Mouse (Mus musculus) gastrocnemius, adult 18-20 months (tissue): ENCODE results near the gene Dguok. TPM values are rescaled to one million over a fixed set of nuclear protein-coding genes. Genes with fewer than 3 reads are reported as not detected.
A peak's percentile ranks its signal among the peaks of the same experiment; 100 is the strongest.

ENCODE experiments used
- DNase-seq: peaks from one replicate; pipeline ENCODE4 v3.0.0; 2021; ENCODE audit warnings: low spot score
- long read RNA-seq, 2 experiments: library from polyadenylated mRNA; stranded (forward); transcript quantifications; one replicate each; pipeline ENCODE4 v2.0.0; 2021
- total RNA-seq, 2 experiments: library from RNA; stranded (reverse); gene quantifications; 2 replicates each; pipeline ENCODE4 v1.2.3; 2021

The Dguok gene
- total RNA-seq, result 10 to 100 TPM; 17.4 to 20.6 TPM
- long read RNA-seq, experiment 1, transcript Dguok-201 (7 exons, 1,107 nt), result major isoform, 21 of 36 reads
- long read RNA-seq, experiment 1, partial matches to known transcripts, result 8 of 36 reads
- long read RNA-seq, experiment 1, other reads (novel, unspliced or antisense), result 5 of 36 reads
- long read RNA-seq, experiment 2, transcript Dguok-201 (7 exons, 1,107 nt), result major isoform, 17 of 26 reads
- long read RNA-seq, experiment 2, partial matches to known transcripts, result 8 of 26 reads
- long read RNA-seq, experiment 2, other reads (novel, unspliced or antisense), result 1 of 26 reads

DNA sequence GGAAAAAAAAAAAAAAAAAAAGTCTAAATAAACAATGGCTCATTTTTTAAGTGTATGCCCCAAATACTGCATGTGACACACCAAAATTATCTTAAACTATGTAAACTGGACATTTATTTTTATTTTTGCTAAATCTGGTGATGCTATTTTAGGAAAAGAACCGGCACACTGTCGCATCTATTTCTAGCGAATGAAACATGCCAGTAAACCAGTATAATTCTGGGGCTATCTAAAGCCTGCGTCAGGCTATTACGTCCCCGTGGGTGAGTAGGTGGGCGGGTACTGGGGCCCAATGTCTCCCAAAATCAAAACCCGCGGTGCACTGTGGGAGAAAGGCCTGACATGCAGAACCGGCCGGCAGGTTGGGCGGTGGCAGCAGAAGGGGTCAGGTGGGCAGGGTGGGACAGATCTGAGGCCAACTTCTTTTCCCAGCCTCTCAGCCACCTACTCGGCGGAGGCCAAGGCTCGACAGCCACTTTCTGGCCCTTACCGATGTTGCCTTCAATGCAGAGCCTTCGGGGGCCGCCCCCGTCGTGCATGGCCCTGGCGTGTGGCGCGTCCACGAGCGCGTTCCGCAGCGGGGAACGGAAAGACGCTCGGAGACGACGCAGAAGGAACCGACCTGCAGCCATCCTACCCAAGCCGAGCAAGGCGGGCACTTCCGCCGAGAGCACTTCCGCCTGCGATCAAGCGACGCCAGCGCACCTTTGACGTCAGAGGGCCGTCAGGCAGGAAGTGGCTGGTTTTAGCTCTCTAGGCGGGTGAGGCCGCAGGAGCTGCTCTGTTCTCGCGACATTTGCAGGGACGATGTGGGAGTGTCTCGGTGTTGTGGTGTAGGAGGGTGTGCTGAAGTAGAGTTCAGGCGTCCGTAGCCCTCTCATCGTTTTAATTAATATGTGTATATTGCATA lies at the start of gene Dguok:
Gene Dguok, minus strand, starts transcription at position 712 of the 910 bp plus-strand sequence.
- DNase-seq, result peak; percentile 98

DNA sequence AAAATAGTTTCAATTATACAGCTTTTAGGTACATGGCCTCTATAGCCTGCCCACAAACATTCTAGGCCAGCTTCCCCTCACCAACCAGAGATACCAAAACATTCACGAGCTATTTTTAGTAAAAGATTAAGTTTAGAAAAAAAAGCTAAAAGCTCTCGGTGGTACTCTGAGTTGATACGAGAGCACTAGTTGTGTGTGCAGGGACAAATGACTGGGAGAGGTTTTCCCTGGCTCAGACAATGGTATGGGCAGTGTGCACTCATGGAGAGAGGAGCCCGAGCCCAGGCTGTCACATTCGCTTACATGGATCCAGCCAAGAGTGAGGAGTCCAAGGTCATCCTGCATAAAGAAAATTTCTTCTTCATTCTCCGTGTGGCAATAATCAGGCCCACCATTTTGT lies 49.2 kb upstream of the Dguok start:
- DNase-seq, result no peak

DNA sequence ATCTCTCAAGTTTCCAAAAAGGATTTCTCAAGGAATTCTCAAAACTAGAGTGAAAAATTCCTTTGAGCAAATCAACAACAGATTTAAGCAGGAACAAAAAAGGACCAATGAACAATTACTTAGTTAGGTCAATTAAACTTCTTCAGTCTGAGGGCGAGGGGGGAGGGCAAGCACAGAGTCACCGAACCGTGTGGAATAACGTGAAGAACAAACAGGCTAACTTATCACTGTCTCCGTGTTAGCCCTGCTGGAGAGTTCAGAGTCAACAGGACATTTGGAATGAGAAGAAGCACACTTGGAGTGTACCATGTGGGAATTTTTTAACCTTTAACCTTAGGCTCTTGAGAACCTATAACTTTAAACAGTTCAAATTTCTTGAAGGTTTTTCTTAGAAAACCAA lies 41.6 kb upstream of the Dguok start:
- DNase-seq, result no peak

DNA sequence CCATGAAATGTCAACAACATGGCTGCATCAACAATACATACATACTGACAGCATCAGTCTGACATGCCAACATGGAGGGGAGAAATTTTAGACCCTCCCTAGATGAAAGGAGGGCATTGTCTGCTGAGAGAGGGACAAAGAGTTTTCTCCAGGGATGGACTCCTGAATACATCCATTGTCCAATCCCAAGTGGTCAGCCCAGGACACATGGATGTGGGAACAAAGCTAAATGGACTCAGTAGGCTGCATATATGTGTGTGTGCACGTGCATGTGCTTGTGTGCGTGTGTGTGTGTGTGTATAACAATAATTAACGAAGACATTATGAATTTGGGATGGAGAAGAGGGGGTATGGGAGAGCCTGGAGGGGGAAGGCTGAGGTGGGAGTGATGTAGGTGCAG lies 39.0 kb upstream of the Dguok start:
- no peak for DNase-seq

DNA sequence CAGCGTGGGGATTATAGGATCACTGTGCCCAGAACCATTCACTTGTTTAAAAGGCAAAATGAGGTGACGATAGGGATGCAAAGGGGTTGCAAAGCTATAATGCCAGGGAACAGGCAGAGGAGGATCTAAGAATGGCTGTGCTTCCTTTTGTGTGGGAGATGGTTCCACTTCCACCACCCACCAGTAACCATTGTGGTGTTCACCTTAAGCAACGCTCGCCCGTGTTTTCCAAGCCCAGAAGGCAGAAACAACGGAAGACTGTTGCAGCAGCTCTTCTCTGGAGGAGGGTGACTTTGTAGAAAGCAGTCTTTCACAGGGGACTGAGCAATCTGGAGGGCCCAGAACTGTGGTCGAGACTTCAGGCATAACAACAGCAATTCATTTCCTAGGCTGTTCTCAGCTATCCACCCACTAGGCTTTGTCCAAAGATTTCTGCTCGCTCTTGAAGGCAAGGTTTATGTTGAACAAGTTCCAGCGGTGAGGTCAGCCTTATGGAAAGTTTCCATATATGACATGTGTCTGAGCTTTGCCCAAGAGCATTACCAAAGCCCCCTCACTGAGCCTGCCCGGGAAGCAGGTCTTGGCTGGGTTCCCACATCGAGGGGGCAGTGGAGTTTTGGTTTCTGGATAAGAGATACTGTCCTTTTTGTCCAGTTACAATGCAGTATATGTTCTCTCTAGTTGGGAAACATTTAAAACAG lies 35.1 kb upstream of the Dguok start:
- DNase-seq, result peak; percentile 11

DNA sequence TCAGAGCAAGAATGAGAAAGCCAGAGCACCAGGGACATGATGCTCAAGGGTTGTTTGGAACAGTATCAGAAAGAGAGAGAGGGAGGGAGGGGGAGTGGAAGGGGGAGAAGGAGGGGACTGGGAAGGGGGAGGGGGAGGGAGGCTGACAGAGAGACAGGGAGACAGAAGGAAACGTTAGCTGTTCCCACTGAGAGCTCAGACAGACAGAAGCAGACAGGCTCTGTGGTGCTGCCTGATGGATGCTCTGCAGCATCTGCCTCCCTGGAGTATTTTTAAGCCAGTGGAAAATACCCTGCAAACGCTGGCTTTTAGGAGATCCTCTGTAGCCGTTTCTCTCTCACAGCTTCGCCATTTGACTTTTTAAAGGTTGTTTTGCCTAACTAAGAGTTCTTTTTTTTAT lies 33.2 kb upstream of the Dguok start:
- DNase-seq, result no peak

DNA sequence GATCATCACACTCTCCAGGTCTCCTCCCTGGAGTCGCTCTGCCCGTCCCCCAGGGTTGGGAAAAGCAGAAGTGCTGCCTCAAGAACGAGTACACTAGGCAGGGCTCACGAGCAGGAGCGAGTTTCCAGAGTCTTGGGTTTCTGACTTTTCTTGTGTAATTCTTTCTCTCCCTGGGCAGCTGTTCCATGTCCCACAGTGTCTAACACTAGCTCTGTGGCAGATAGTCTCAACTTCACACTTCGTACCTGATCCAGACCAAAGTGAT lies 30.0 kb upstream of the Dguok start:
- DNase-seq, result no peak

DNA sequence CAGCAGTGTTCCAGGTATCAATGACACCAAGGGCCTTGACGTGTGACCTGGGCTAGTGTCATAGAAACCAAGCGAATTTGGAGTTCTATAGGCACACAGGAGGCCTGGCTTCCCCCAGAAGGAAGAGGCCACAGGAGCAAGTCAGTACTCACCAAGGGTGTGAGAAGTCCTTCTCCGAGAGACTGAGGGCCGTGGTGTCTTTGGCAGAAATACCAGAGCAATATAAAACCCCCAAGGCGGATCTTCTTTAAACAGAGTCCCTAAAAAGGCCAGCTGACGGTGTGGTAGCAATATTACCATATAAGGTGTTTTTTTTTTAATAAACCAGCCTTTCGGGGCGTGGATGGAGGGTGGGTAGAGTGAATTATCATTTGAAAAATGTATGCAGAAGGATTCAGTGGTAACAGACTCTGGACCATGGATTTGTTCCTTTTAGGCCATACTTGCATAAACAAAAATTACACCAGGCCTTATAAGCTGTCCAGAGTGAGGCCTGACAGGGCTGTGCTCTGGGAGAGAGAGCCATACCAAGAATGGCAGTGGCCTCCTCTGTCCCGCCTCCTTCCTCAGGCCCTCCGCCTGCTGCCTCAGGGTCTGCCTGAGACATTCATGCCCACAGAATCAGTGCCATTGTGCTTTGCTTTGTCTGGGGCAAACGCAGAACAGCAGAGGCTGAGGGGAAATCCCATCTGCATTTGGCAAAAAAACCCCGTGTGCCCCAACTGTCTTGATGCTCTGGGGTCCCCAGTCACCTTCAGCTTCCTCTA lies 29.4 kb upstream of the Dguok start, which contains the start of gene Actg2:
Gene Actg2, minus strand, starts transcription at position 238 of the 767 bp plus-strand sequence.
- no peak for DNase-seq

DNA sequence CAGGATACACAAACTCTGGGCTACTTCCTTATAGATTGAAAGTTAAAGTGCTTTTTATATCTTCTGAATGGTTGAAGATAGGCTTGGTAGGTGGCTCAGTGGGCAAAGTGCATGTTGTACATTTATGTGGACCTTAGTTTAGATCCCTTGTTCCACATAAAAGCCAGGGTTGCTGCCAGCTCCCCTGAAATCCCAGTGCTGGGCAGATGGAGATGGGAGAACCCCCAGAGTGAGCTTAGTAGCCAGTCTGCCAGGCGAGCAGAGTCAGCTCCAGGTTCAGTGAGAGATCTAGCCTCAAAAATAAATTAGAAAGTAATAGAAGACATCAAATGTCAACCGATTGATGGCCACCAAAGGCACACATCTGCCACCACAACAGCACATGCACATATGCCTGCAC lies 25.8 kb upstream of the Dguok start:
- no peak for DNase-seq

DNA sequence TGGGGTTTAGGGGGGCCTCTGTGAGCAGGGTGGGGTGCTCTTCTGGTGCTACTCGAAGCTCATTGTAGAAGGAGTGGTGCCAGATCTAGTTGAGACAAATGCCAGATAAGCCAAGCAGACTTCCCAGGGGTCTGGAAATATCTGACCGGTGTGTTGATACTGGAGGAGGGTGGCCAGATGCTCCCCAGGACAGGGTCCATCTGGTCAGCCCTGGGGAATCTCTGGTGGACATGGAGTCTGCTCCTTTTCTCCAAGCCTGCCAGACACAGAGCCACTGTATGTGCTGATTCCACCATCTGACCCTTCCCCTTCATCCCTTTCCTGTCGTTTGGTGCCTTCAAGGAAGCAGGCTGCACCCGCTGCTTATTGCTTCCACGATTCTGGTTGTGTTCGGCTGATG lies 16.4 kb upstream of the Dguok start:
- no peak for DNase-seq

DNA sequence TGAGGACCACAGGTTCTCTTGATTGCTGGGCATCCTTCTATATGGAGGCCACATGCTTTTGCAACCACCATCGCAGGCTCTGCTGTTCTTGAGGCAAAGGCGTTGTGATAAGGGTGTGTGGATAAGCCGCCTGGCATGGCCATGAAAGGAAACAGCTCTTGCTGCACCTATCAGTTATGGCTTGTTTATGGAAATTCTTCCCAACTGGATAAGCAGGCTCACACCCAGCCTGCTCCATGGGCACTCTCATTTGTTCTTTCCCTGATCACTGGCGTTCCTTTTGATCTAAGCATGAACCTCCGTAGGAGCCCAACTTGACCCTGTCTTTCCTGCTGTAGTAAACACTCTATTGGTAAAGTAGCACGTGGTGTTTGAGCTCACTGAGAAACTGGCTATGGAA lies 15.0 kb upstream of the Dguok start:
- DNase-seq, result no peak

DNA sequence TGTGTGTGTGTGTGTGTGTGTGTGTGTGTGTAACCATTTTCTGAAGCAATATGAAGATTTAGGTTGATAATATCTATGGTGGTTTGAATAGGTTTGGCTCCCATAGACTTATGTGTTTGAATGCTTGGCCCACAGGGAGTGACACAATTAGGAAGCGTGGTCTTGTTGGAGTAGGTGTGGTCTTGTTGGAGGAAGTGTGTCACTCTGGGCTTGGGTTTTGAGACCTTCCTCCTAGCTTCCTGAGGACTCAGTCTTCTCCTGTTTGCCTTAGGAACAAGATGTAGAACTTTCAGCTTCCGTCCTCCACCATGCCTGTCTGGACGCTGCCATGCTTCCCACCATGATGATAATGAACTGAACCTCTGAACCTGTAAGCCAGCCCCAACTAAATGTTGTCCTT lies 11.9 kb upstream of the Dguok start:
- no peak for DNase-seq

DNA sequence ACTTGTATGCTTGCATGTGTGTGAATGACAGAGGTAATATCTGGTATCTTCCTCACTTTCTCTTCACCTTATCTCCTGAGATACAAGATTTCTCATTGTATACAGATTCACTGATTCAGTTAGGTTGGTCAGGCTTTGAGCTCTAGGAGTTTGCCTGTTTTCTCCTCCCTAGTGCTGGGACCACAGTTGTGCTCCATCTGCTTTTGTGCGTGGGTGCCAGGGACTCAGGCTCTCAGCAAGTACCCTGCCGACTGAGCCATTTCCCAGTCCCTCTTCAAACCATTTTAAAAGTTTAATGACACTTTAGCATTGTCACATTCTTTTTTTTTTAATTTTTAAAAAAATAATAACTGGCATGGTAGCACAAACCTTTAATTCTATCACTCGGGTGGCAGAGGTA lies 8.4 kb upstream of the Dguok start:
- no peak for DNase-seq

DNA sequence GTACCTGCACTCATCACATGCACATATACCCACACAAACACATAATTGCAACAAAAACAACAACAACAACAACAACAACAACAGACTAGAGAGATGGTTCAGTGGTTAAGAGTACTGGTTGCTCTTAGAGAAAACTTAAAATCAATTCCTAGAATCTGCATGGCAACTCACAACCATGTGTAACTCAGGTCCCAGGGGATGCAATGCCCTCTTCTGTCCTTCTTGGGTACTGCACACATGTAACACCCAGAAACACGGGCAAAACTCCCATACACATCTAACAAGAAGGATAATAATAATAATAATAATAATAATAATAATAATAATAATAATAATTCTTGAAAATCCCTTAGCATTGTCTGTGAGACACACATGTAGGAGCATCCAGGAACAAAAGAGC lies 5.7 kb upstream of the Dguok start:
- DNase-seq, result peak; percentile 71

DNA sequence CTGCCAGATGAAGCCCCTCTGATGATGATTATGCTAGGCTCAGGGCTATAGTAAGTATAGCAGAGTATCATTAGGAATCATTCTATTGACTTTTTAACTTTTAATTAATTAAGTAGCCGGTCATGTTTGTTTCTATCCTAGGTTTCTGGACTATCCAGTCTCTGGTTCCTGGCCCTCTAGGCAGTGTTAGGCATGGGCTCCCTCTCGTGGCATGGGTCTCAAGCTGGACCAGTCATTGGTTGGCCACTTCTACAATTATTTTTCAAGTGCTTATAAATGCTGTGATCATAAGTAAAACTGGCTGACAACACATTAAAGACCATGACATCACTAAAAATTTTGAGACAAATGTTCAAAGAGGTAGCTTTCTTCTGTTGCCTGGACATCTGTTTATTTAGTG lies 3.4 kb upstream of the Dguok start:
- no peak for DNase-seq

DNA sequence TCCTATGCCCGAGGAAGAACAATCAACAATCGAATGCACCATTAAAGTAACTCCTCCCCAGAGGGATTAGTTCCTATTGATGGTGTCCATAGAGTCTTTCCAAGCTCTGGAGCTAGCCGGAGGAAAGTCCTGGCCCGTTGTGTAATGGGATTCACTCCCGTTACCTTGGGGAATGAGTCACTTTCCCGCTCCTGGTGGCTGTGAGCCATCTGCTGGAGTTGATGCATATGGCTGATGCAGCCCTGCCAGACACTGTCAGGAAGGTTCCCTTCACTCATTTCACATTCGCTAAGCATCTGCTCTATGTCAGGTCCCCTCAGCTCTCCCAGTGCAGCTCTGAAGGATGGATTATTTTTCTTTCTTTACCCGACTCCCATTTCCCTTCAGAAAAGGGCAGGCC lies 2.7 kb upstream of the Dguok start:
- no peak for DNase-seq

DNA sequence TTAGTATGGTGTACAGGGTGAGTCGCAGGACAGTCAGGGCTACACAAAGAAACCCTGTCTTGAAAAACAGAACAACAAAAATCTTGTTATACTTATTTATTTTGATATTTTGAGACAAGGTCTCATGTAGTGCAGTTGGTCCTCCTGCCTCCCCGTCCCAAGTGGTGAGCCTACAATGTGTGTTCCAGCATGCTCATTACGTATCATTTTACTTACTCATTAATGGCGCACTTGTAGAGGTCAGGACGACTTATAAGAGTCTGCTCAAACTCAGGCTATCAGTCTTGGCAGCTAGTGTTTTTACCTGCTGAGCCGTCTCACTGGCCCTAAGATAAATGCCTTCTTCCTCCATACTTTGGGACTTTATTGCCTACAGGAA lies 388 bp upstream of the Dguok start:
- no peak for DNase-seq

DNA sequence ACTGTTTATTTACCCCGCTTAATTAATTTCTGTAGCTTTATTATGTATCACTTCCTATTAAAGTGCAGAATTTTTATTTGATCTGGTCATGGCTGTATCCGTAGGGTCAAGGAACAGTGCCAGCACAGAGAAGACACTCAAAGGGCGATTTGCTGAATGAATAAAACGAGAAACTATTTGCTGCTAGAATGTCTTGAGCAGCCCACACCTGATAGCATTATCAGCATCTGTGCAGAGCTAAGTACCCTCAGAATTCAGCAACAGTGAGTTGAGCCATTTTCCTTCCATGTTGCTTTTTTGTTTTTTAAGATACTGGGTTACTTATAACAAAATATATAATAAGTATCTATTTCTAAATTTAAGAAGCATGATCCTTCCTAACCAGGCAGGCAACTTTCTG lies 1.2 kb downstream of the Dguok start:
- DNase-seq, result no peak

DNA sequence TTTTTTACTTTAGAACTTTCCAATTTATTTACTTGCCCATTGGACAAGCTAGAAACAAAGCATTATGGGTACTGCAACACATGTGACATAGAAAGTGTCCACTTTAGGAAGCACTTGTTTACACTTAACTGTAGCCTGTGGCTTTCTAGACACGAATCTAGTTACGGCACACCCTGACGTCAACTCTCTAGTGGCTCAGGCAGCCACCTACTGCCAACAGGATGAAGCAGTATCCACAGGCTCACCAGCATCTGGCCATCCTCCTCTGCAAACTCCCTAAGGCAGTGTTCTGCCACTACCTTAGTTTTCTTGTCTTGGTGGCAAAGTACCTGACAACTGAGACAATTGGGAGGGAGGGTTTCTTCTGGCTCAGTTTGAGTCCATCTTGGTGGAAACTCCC lies 3.4 kb downstream of the Dguok start:
- no peak for DNase-seq

DNA sequence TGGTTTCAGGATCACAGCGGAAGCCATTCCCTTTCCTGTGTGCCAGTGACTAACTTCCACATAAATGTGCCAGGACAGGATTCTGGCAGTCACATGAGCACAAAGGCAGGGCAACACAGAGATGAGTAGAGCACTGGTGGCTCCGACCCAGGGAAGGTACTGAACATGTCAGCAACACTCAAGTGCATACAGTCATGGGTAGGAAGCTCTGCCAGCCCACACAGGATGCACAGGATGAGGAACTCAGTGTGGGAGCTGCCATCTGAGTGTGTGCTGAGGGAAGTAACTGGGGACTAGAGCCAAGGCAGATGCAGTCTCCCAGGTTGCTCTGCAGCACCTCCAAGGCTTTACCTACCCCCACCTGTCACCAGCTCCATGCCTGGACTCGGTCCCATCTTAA lies 4.1 kb downstream of the Dguok start:
- no peak for DNase-seq

DNA sequence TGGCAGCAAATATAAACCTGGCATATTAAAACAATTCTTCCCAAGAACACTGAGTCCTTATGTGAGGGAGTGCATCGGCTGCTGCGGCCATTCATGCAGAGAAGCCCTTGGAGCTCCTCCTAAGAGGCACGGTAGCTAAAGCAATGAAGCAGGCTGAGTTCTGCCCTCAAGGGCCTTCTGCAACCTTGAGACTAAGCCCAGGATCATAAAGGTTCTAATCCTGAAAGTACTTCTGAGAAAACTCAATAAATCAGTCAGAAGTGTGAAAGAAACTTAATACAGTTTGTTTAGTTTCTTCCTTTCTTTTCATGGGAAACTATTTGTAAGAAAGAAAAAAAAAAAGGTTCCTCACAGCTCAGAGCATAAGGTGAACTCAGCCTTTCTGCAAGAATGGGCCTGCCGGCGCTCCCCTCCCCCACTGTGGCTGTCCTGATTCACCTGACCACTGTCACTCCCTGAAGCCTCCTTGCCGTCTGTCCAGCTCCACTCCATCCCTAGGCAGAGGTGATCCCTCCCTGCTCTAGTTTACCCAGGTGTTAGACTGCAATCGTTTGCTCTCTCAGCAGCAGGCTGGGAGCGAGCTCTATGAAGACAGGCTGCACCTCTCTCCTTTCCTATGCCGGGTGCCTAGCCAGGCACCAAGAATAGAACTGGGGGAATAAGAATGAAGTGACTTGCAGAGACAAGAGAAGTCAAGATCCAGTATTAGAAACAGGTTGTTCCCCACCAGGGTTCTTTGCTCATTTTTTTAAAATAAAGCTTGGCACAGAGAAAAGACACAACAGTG lies 5.1 kb downstream of the Dguok start:
- peak; percentile 32 for DNase-seq
